Comparison of ENCODE assay signal across 9 mouse cellular contexts in genomic region chr2:92711122-92711777, GRCm38 (mm10).
DNase-seq lines count a peak whose midpoint lies in the region; ATAC-seq and TF ChIP-seq lines count a peak whose summit lies in the region.
"Had no signal": no experiment of that assay in that cellular context is flagged by ENCODE, and none has a peak within 500 bp of the region (broad histone marks: within the 10 kb centered on the region; RNA-seq: fewer than 3 reads in every experiment).

No protein-coding gene starts in this region.

- no peaks in the 10 kb centered on the region for H3K36me3 ChIP-seq in heart, embryonic 12.5 days
- no peaks in the 10 kb centered on the region for H3K36me3 ChIP-seq in forebrain, postnatal 0 days (ENCODE audit: insufficient read depth)
- no peaks in the 10 kb centered on the region for H3K36me3 ChIP-seq in midbrain, embryonic 13.5 days

- WGBS in heart, embryonic 12.5 days, result 25% methylated on average over 15 of the region's 15 CpGs
- 36% methylated on average over 15 of the region's 15 CpGs for WGBS in forebrain, postnatal 0 days
- WGBS in midbrain, embryonic 13.5 days, result 39% methylated on average over 15 of the region's 15 CpGs

- no peak for TF ChIP-seq CTCF in forebrain, postnatal 0 days (IDR thresholded peaks at IDR 0.05; ENCODE audit: low read depth)

- H3K4me2 ChIP-seq in heart, embryonic 12.5 days, result peak overlapping the region; percentile 61
- 0 out of 2 replicates have a peak overlapping the region, but pooled peaks have one; percentile 3 for H3K4me2 ChIP-seq in forebrain, postnatal 0 days (ENCODE audit: low read depth)
- peak overlapping the region; percentile 20; the same call in 1 of the 2 replicates for H3K4me2 ChIP-seq in midbrain, embryonic 13.5 days (replicated peaks)

- intact Hi-C loops in heart, postnatal 25 days (cut with DNase I), result no loop called here

- no peaks in the 10 kb centered on the region; the same call in 1 of the 2 replicates for H3K4me1 ChIP-seq in heart, embryonic 12.5 days (replicated peaks)
- peaks cover 12% of the 10 kb centered on the region for H3K4me1 ChIP-seq in forebrain, postnatal 0 days (ENCODE audit: insufficient read depth)
- peaks cover 34% of the 10 kb centered on the region for H3K4me1 ChIP-seq in midbrain, embryonic 13.5 days (replicated peaks)

- ATAC-seq in heart, embryonic 12.5 days (ENCODE audit: insufficient number of reproducible peaks, low FRiP score), result no peak
- ATAC-seq in forebrain, postnatal 0 days, result peak; percentile 30; the same call in 1 of the 2 replicates
- ATAC-seq in midbrain, embryonic 13.5 days, result peak; percentile 38

- H3K9ac ChIP-seq in heart, embryonic 12.5 days, result no peak overlapping the region
- H3K9ac ChIP-seq in forebrain, postnatal 0 days, result no peak overlapping the region
- no peak overlapping the region for H3K9ac ChIP-seq in midbrain, embryonic 13.5 days (replicated peaks)

- peak overlapping the region; percentile 28 for H3K4me3 ChIP-seq in heart, embryonic 12.5 days
- H3K4me3 ChIP-seq in forebrain, postnatal 0 days (ENCODE audit: low read depth, low read length), result no peak overlapping the region
- no peak overlapping the region for H3K4me3 ChIP-seq in midbrain, embryonic 13.5 days (replicated peaks)

- no peak overlapping the region for H3K27ac ChIP-seq in heart, embryonic 12.5 days (ENCODE audit: poor library complexity, severe bottlenecking)
- no peak overlapping the region for H3K27ac ChIP-seq in forebrain, postnatal 0 days (ENCODE audit: low read depth, low read length)
- peak overlapping the region; percentile 8; the same call in 1 of the 2 replicates for H3K27ac ChIP-seq in midbrain, embryonic 13.5 days

- DNase-seq in heart, postnatal 25 days (ENCODE audit: low spot score), result no peak
- DNase-seq in R1 (ENCODE audit: low read depth, low spot score), result peak; percentile 41
- peak; percentile 48 for DNase-seq in forebrain, postnatal 0 days
- DNase-seq in thymus, postnatal 14 days, result no peak
- DNase-seq in thymus, postnatal 0 days (ENCODE audit: low spot score), result no peak
- no peak for DNase-seq in layer of hippocampus, postnatal 36 days
- DNase-seq: lung, postnatal 36 days had no signal

- 0 out of 2 replicates have a peak, but pooled peaks cover 5% of the 10 kb centered on the region for H3K27me3 ChIP-seq in heart, embryonic 12.5 days (replicated peaks)
- no peaks in the 10 kb centered on the region for H3K27me3 ChIP-seq in forebrain, postnatal 0 days (ENCODE audit: insufficient read depth, low read length)
- 0 out of 2 replicates have a peak, but pooled peaks cover 3% of the 10 kb centered on the region for H3K27me3 ChIP-seq in midbrain, embryonic 13.5 days

- no peaks in the 10 kb centered on the region for H3K9me3 ChIP-seq in heart, embryonic 12.5 days (replicated peaks)
- no peaks in the 10 kb centered on the region for H3K9me3 ChIP-seq in forebrain, postnatal 0 days (ENCODE audit: low read length)
- H3K9me3 ChIP-seq in midbrain, embryonic 13.5 days, result no peaks in the 10 kb centered on the region

Comparison
In these comparisons a context has a peak if more than half of its experiments do, and no peak if none do; other contexts are left out.
1. H3K4me2 ChIP-seq: peak in every context shown above with its lines; median percentile 61 in heart, embryonic 12.5 days; 20 in midbrain, embryonic 13.5 days; 3 in forebrain, postnatal 0 days.
2. DNase-seq: peak in R1 (single experiment) and forebrain, postnatal 0 days (single experiment); none in heart, postnatal 25 days (single experiment), thymus, postnatal 14 days (single experiment), thymus, postnatal 0 days (single experiment) and layer of hippocampus, postnatal 36 days (0 of 2).